Mouse (Mus musculus): ENCODE data around the gene Noct. TPM values are rescaled to one million over a fixed set of nuclear protein-coding genes. Genes with fewer than 3 reads are reported as not detected.

Gene Noct
- polyA plus RNA-seq, 1 experiment: 10.8 TPM

DNA sequence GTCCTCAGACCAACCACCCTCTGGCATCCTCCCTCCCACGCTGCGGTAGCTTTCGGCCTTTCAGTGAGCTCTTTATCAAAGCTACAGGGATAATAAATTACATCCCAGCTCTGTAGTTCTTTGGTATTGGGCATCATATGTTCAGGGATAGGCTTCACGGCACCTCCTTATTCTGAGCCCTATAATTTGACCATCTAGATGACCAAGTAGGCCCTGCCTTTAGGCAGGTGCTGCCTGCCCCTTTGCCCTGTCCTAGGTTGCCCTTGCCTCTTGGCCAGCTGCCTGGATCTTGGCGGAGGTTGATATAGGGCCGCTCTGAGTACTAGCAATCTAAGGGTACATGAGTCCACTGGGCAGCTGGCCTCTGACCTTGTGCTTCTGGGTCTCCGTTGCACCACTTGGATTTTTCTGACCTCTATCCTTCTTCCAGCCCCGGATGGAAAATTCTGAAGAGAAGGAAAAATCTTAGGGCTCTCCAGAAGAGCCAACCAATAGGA, 21.7 kb upstream of the Noct start:
- Histone ChIP-seq H3K79me2 (ENCODE audit: control insufficient read depth, insufficient read depth) (no peaks in the 10 kb centered on the region), H3K4me3 (ENCODE audit: insufficient read depth, poor library complexity, severe bottlenecking) (no peak overlapping the region), H3K79me3 (ENCODE audit: low read depth) (no peaks in the 10 kb centered on the region), H3K36me3 (ENCODE audit: control insufficient read depth, insufficient read depth) (no peaks in the 10 kb centered on the region), H3K27me3 (ENCODE audit: control insufficient read depth, insufficient read depth, insufficient read length) (no peaks in the 10 kb centered on the region), H3ac (ENCODE audit: control insufficient read depth, insufficient read length, low read depth) (no peak overlapping the region)
- TF ChIP-seq FOSL1 (IDR thresholded peaks at IDR 0.05; ENCODE audit: insufficient read depth, low read length, poor library complexity, severe bottlenecking): no peak
- no peak for TF ChIP-seq USF1 (IDR thresholded peaks at IDR 0.05; ENCODE audit: low read depth)
- no peak for TF ChIP-seq CEBPB (IDR thresholded peaks at IDR 0.05; ENCODE audit: low read depth)
- TF ChIP-seq MYOD1 (IDR thresholded peaks at IDR 0.05; ENCODE audit: control insufficient read depth, insufficient read length, low read depth): no peak
- no peak for TF ChIP-seq CTCF (IDR thresholded peaks at IDR 0.05; ENCODE audit: control insufficient read depth, insufficient read depth, insufficient read length)
- TF ChIP-seq MAX (IDR thresholded peaks at IDR 0.05): no peak
- no peak for TF ChIP-seq MYOG (IDR thresholded peaks at IDR 0.05; ENCODE audit: control insufficient read depth, extremely low read depth, insufficient read length)

DNA sequence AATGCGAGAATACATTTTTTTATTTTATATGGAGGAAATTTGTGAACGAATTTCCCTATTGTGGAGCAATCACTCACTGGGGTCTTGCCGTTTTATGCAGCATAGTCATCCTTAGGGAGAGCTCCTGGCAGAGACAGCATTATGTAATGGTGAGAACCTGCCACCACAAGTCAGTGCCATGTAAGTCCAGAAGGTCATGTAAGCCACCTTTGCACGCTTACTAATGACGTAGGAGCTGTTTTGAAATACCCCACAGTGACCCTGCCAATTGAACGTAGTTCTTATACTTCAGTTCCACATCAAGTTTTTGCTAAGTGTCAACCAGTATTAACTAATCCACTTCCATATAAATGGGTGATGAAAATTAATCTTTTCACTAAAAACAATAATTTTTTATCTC, 20.3 kb upstream of the Noct start:
- H3K36me3 ChIP-seq (ENCODE audit: control insufficient read depth, insufficient read depth): no peaks in the 10 kb centered on the region
- H3K79me2 ChIP-seq (ENCODE audit: control insufficient read depth, insufficient read depth): no peaks in the 10 kb centered on the region
- H3K4me3 ChIP-seq (ENCODE audit: insufficient read depth, poor library complexity, severe bottlenecking): no peak overlapping the region
- no peaks in the 10 kb centered on the region for H3K27me3 ChIP-seq (ENCODE audit: control insufficient read depth, insufficient read depth, insufficient read length)
- no peak for TF ChIP-seq MYOD1 (IDR thresholded peaks at IDR 0.05; ENCODE audit: control insufficient read depth, insufficient read length, low read depth)
- no peak for TF ChIP-seq MYOG (IDR thresholded peaks at IDR 0.05; ENCODE audit: control insufficient read depth, extremely low read depth, insufficient read length)
- TF ChIP-seq USF1 (IDR thresholded peaks at IDR 0.05; ENCODE audit: low read depth): no peak
- no peak for TF ChIP-seq CTCF (IDR thresholded peaks at IDR 0.05; ENCODE audit: control insufficient read depth, insufficient read depth, insufficient read length)
- no peak for TF ChIP-seq FOSL1 (IDR thresholded peaks at IDR 0.05; ENCODE audit: insufficient read depth, low read length, poor library complexity, severe bottlenecking)
- no peak for TF ChIP-seq MAX (IDR thresholded peaks at IDR 0.05)
- no peak for TF ChIP-seq CEBPB (IDR thresholded peaks at IDR 0.05; ENCODE audit: low read depth)
- no peak overlapping the region for H3ac ChIP-seq (ENCODE audit: control insufficient read depth, insufficient read length, low read depth)
- H3K79me3 ChIP-seq (ENCODE audit: low read depth): no peaks in the 10 kb centered on the region

DNA sequence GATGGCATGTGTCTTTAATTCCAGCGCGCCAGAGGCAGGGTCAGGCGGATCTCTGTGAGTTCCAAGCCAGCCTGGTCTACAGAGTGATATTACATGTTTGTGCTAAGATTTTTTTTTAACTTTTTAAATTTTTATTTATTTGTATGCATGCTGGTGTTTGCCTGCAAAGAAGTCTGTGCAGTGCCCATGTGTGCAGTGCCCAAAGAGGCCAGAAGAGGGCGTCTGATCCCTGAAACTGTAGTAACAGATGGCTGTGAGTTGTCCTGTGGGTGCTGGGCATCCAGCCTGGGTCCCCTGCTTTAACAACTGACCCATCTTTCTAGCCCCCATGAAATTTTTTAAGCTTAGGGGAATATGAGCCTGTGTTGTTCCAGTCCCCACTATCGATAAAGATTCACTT, 19.8 kb upstream of the Noct start:
- H3K79me2 ChIP-seq (ENCODE audit: control insufficient read depth, insufficient read depth): no peaks in the 10 kb centered on the region
- no peaks in the 10 kb centered on the region for H3K79me3 ChIP-seq (ENCODE audit: low read depth)
- TF ChIP-seq MYOG (IDR thresholded peaks at IDR 0.05; ENCODE audit: control insufficient read depth, extremely low read depth, insufficient read length): no peak
- TF ChIP-seq FOSL1 (IDR thresholded peaks at IDR 0.05; ENCODE audit: insufficient read depth, low read length, poor library complexity, severe bottlenecking): no peak
- TF ChIP-seq MAX (IDR thresholded peaks at IDR 0.05): no peak
- TF ChIP-seq USF1 (IDR thresholded peaks at IDR 0.05; ENCODE audit: low read depth): no peak
- TF ChIP-seq CEBPB (IDR thresholded peaks at IDR 0.05; ENCODE audit: low read depth): no peak
- no peak for TF ChIP-seq CTCF (IDR thresholded peaks at IDR 0.05; ENCODE audit: control insufficient read depth, insufficient read depth, insufficient read length)
- no peak for TF ChIP-seq MYOD1 (IDR thresholded peaks at IDR 0.05; ENCODE audit: control insufficient read depth, insufficient read length, low read depth)
- no peaks in the 10 kb centered on the region for H3K36me3 ChIP-seq (ENCODE audit: control insufficient read depth, insufficient read depth)
- no peak overlapping the region for H3K4me3 ChIP-seq (ENCODE audit: insufficient read depth, poor library complexity, severe bottlenecking)
- no peak overlapping the region for H3ac ChIP-seq (ENCODE audit: control insufficient read depth, insufficient read length, low read depth)
- H3K27me3 ChIP-seq (ENCODE audit: control insufficient read depth, insufficient read depth, insufficient read length): no peaks in the 10 kb centered on the region

DNA sequence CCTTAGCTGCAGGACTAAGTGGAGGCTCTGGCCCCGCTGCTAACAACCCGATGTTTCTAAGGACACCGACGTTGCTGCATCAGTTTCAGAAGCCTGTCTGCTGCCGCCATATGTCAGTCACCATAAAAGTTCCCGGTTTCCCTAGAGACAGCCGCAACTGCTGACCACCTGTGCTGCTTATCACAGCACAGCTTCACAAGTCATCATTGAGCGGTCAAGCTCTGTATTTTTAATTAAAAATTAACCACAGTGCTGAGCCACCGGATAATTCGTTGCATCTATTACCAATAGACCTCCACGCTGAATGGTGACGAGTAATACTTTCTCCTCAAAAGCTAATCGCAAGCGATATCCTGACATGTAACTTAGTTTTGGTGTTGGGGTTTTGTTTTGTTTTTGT, 19.4 kb upstream of the Noct start:
- Histone ChIP-seq H3K27me3 (ENCODE audit: control insufficient read depth, insufficient read depth, insufficient read length) (no peaks in the 10 kb centered on the region), H3ac (ENCODE audit: control insufficient read depth, insufficient read length, low read depth) (no peak overlapping the region), H3K4me3 (ENCODE audit: insufficient read depth, poor library complexity, severe bottlenecking) (no peak overlapping the region), H3K79me3 (ENCODE audit: low read depth) (no peaks in the 10 kb centered on the region), H3K79me2 (ENCODE audit: control insufficient read depth, insufficient read depth) (no peaks in the 10 kb centered on the region), H3K36me3 (ENCODE audit: control insufficient read depth, insufficient read depth) (no peaks in the 10 kb centered on the region)
- TF ChIP-seq MAX (IDR thresholded peaks at IDR 0.05): no peak
- no peak for TF ChIP-seq MYOG (IDR thresholded peaks at IDR 0.05; ENCODE audit: control insufficient read depth, extremely low read depth, insufficient read length)
- TF ChIP-seq FOSL1 (IDR thresholded peaks at IDR 0.05; ENCODE audit: insufficient read depth, low read length, poor library complexity, severe bottlenecking): no peak
- no peak for TF ChIP-seq MYOD1 (IDR thresholded peaks at IDR 0.05; ENCODE audit: control insufficient read depth, insufficient read length, low read depth)

DNA sequence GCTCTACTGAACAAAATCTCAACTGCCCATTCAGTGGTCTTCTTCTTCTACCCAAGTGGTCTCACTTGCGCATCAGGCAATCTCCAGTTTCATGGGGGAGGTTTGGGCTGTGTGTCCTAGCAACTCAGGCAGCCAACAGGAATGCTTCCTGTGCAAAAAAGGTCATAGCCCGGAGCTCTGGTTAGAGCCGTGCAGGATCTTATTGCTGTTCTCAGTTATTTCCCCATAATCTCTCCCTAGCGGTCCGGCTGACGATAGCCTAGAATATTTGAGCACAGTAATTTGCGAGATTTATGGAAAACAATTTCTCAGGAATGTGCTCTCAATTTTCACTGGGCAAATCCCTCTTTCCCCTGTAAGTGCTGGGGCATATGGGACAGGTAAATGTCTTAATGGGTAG, 17.7 kb upstream of the Noct start:
- Histone ChIP-seq H3K79me2 (ENCODE audit: control insufficient read depth, insufficient read depth) (no peaks in the 10 kb centered on the region), H3K4me3 (ENCODE audit: insufficient read depth, poor library complexity, severe bottlenecking) (no peak overlapping the region), H3K27me3 (ENCODE audit: control insufficient read depth, insufficient read depth, insufficient read length) (no peaks in the 10 kb centered on the region), H3ac (ENCODE audit: control insufficient read depth, insufficient read length, low read depth) (no peak overlapping the region), H3K36me3 (ENCODE audit: control insufficient read depth, insufficient read depth) (no peaks in the 10 kb centered on the region), H3K79me3 (ENCODE audit: low read depth) (no peaks in the 10 kb centered on the region)
- no peak for TF ChIP-seq FOSL1 (IDR thresholded peaks at IDR 0.05; ENCODE audit: insufficient read depth, low read length, poor library complexity, severe bottlenecking)
- TF ChIP-seq MYOD1 (IDR thresholded peaks at IDR 0.05; ENCODE audit: control insufficient read depth, insufficient read length, low read depth): no peak
- TF ChIP-seq MYOG (IDR thresholded peaks at IDR 0.05; ENCODE audit: control insufficient read depth, extremely low read depth, insufficient read length): no peak
- no peak for TF ChIP-seq USF1 (IDR thresholded peaks at IDR 0.05; ENCODE audit: low read depth)
- no peak for TF ChIP-seq CEBPB (IDR thresholded peaks at IDR 0.05; ENCODE audit: low read depth)
- no peak for TF ChIP-seq CTCF (IDR thresholded peaks at IDR 0.05; ENCODE audit: control insufficient read depth, insufficient read depth, insufficient read length)
- no peak for TF ChIP-seq MAX (IDR thresholded peaks at IDR 0.05)

DNA sequence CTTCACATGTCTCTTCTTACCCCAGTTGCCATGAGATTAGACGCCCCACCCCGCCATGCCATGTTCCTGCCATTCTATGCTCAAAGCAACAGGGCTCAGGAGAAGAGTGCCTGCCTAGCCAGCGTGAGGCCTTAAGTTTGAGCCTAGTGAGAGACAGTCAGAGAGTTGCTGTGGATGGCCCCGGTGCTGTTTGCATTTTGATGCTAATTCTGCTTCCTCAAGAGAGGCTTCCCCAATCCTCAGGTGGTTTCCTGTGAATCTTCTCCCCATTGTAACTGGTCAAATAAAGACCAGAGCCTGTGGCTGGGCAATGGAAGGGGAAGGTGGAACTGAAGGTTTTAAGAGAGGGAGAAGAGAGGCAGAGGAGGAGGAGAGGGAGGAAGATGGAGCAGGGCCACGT, 15.6 kb upstream of the Noct start:
- Histone ChIP-seq H3K27me3 (ENCODE audit: control insufficient read depth, insufficient read depth, insufficient read length) (no peaks in the 10 kb centered on the region), H3K36me3 (ENCODE audit: control insufficient read depth, insufficient read depth) (no peaks in the 10 kb centered on the region), H3ac (ENCODE audit: control insufficient read depth, insufficient read length, low read depth) (no peak overlapping the region), H3K79me2 (ENCODE audit: control insufficient read depth, insufficient read depth) (no peaks in the 10 kb centered on the region), H3K4me3 (ENCODE audit: insufficient read depth, poor library complexity, severe bottlenecking) (no peak overlapping the region), H3K79me3 (ENCODE audit: low read depth) (no peaks in the 10 kb centered on the region)
- no peak for TF ChIP-seq CEBPB (IDR thresholded peaks at IDR 0.05; ENCODE audit: low read depth)
- TF ChIP-seq MYOD1 (IDR thresholded peaks at IDR 0.05; ENCODE audit: control insufficient read depth, insufficient read length, low read depth): no peak
- no peak for TF ChIP-seq CTCF (IDR thresholded peaks at IDR 0.05; ENCODE audit: control insufficient read depth, insufficient read depth, insufficient read length)
- TF ChIP-seq MAX (IDR thresholded peaks at IDR 0.05): no peak
- no peak for TF ChIP-seq FOSL1 (IDR thresholded peaks at IDR 0.05; ENCODE audit: insufficient read depth, low read length, poor library complexity, severe bottlenecking)
- TF ChIP-seq MYOG (IDR thresholded peaks at IDR 0.05; ENCODE audit: control insufficient read depth, extremely low read depth, insufficient read length): no peak
- no peak for TF ChIP-seq USF1 (IDR thresholded peaks at IDR 0.05; ENCODE audit: low read depth)
